Mouse (Mus musculus): ENCODE data around the gene Nemf. TPM values are rescaled to one million over a fixed set of nuclear protein-coding genes. Genes with fewer than 3 reads are reported as not detected.
A peak's percentile ranks its signal among the peaks of the same experiment; 100 is the strongest.

Gene Nemf
- total RNA-seq, 2 experiments from 2014 or later = 15.9 to 21.6 TPM

DNA sequence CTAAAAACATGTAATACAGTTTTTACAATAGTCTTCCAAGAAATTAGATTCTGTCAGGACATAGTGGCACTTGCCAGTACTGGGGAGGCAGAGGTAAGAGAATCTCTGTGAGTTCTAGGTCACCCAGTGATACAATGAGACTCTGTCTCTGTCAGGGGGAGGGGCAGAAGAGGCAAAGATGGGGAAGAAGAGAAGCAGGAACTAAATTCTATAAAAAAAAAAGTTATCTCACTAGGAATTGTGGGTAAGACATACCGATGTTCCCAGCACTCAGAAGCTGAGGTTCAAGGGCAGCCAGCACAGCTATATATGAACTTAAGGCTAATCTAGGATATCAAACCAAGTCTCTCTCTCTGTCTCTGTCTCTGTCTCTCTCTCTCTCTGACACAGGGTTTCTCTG lies 24.8 kb downstream of the Nemf start:
- intact Hi-C loops (cut with DNase I) = loop anchor here (5.0 kb wide), 1 partner anchor 120 kb away; no protein-coding TSS in a partner anchor
- no peak for DNase-seq

GRCm38 (mm10) chr12:69331187-69331586 lies 25.8 kb downstream of the Nemf start:
- intact Hi-C loops (cut with DNase I) = loop anchor here (5.0 kb wide), 1 partner anchor 119 kb away; no protein-coding TSS in a partner anchor
- no peak for DNase-seq

DNA sequence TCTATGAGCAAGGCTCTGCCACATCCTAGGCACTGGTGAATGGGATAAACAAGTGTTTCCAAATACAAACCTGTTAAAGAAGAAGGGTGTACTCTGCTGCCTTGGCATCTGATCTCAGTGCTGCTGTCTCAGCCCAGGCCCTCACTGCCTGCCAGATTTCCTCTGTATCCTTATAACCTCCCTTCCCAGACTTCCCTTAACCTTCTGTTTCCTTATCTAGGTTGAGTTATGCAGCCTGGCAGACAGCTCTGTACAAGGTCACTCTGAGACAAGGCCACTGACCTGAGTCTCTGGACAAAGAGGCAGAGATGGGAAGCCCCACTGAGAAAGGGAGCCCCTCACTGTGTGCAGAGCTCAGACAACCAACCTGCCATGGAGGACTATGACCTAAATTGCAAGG lies 38.5 kb downstream of the Nemf start:
- no peak for DNase-seq
- intact Hi-C loops (cut with DNase I) = no loop called here

- no peak for DNase-seq
- intact Hi-C loops (cut with DNase I) = loop anchor here (5.0 kb wide), 1 partner anchor 97 kb away; no protein-coding TSS in a partner anchor
Observed at GRCm38 (mm10) chr12:69309659-69310058, 47.3 kb downstream of the Nemf start.

- no peak for DNase-seq
- intact Hi-C loops (cut with DNase I) = no loop called here
Observed at GRCm38 (mm10) chr12:69306333-69306732, 50.6 kb downstream of the Nemf start.

- intact Hi-C loops (cut with DNase I) = loop anchor here (5.0 kb wide), 1 partner anchor 33 kb away; no protein-coding TSS in a partner anchor
- no peak for DNase-seq
Observed at GRCm38 (mm10) chr12:69304051-69304450, 52.9 kb downstream of the Nemf start.

GRCm38 (mm10) chr12:69302171-69302570 lies 54.8 kb downstream of the Nemf start:
- DNase-seq = no peak
- intact Hi-C loops (cut with DNase I) = loop anchor here (5.0 kb wide), 1 partner anchor 35 kb away; no protein-coding TSS in a partner anchor

DNA sequence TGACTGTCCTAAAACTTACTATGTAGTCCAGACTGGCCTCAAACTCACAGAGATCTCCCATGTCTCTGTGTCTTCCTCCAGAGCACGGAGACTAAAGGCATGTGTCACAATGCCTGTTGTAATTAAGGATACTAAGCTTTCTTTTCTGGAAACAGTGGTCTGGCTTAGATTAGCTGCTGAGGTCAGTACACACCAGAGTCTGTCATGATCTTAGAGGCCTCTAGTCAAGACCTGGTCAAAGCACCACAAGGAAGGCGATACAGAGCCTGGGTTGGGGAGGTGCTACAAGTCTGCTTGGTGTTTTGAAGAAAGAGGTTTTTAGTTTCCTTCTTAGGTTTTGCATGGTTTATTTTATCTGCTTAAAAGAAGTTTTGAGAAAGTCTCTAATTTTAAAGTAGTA lies 56.6 kb downstream of the Nemf start:
- DNase-seq = no peak
- intact Hi-C loops (cut with DNase I) = loop anchor here (5.0 kb wide), 1 partner anchor 37 kb away; no protein-coding TSS in a partner anchor

- no peak for DNase-seq
Observed at GRCm38 (mm10) chr12:69299831-69300230, 57.1 kb downstream of the Nemf start.

DNA sequence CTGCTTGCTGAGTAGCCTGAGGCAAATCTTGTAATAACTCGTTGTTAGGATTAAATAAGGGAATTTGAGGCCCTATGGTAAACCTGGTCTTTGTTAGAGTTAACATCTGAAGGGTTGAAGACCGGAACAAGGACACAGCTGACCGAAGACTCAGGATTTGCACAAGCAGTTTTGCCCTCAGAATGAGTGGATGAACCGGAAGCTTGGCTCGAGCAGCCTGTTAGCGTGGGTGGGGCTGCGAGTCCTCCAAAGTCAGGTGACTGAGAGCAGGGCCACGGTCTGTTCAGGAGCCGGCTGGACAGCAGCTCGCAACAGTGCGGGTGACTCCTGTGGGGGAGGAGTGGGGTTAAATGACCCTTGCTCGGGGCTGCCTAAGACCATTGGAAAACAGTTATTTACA lies 57.7 kb downstream of the Nemf start:
- DNase-seq = peak in 1 of 2 experiments; percentile 20
- intact Hi-C loops (cut with DNase I) = loop anchor here (5.0 kb wide), 1 partner anchor 57 kb away; the partner anchor contains the start of gene Klhdc1

More at GRCm38 (mm10) chr12:69299831-69300230, 57.1 kb downstream of the Nemf start:
- intact Hi-C loops (cut with DNase I) = loop anchor here (5.0 kb wide), 2 partner anchors 37 to 58 kb away; partner anchors contain the start of gene Klhdc1

DNA sequence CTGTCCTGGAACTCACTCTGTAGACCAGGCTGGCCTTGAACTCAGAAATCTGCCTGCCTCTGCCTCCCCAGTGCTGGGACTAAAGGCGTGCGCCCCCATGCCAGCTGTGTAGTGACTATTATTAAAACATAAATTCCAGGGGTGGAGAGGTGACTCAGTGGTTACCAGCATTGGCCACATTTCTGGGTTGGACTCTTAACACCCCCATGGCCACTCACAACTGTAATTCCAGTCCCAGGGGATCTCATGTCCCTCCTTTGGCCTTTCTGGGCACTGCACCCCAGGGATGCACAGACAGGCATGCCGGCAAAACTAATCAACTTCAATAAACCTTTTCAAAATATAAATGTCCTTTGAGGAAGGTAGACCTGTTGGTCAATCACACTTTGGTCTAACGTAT lies 58.7 kb downstream of the Nemf start:
- no peak for DNase-seq
- intact Hi-C loops (cut with DNase I) = loop anchor here (5.0 kb wide), 1 partner anchor 56 kb away; the partner anchor contains the start of gene Klhdc1

GRCm38 (mm10) chr12:69297411-69298150 lies 59.4 kb downstream of the Nemf start:
- intact Hi-C loops (cut with DNase I) = loop anchor here (5.0 kb wide), 1 partner anchor 55 kb away; the partner anchor contains the start of gene Klhdc1

DNA sequence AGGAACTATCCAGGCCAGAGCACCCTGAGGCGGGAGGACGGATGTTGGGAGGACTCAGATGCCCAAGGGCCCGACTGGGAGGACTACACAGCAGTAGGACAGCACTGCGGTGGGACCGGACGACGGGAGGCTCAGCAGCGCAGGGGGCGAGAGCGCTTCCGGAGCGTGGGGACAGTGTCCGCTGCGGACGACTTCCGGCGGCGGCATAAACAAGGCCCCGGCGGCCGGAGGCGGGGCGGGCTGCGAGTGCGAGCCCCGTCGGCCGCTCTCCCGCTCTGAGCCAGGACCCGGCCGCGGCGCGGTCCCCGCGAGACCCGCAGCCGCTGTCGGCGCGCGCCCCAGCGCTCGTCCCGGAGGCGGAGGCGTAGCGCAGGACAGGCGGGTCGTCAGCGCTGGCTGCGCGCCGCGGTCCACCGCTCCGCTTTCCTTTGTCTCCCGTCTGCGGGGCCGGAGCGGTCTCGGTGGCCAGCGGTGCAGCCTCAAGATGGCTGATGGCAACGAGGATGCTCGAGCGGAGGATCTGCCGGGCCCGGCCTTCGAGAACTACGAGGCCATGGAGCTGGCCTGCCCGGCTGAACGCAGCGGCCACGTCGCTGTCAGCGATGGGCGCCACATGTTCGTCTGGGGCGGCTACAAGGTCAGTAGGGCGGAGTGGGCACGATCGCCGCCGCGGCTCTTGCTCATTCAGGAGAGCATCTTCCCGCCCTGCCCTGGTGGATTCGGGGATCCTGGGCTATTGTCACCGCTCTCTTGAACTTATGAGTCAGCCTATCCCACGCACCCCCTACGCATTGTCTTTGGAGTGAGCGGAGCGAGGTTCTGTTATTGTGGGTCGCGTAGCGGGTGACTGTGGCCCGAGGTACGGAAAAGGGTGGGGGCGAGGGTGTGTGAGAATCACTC lies 60.2 kb downstream of the Nemf start, which contains the start of gene Klhdc2:
Gene Klhdc2, plus strand, starts transcription at position 171 of the 900 bp plus-strand sequence.
- intact Hi-C loops (cut with DNase I) = loop anchor here (5.0 kb wide), 1 partner anchor 54 kb away; the partner anchor contains the start of gene Klhdc1
- DNase-seq = peak; percentile 79 to 83

More at GRCm38 (mm10) chr12:69297411-69298150, 59.4 kb downstream of the Nemf start:
- DNase-seq = no peak

DNA sequence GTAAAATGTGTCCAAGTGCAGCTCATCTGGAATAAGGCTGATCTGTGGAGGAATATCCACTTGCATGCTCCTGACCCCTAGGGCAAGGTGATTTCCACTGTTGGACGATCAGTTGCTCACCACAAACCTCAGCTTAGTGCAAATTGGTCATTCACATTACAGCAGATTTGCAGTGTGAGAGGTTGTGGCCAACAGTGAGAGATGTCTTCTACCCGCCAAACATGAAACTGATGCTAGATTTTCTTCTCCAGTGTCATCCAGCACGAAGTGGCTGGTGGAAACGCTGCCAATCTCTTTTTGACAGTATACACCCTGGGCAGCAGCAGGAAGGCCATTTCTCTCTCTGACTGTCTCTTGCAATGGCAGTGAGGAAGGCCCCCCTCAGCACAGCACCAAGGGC lies 61.3 kb downstream of the Nemf start:
- intact Hi-C loops (cut with DNase I) = loop anchor here (5.0 kb wide), 1 partner anchor 53 kb away; the partner anchor contains the start of gene Klhdc1
- DNase-seq = peak in 1 of 2 experiments; percentile 25

GRCm38 (mm10) chr12:69294936-69295335 lies 62.0 kb downstream of the Nemf start:
- intact Hi-C loops (cut with DNase I) = loop anchor here (5.0 kb wide), 1 partner anchor 53 kb away; the partner anchor contains the start of gene Klhdc1
- no peak for DNase-seq

GRCm38 (mm10) chr12:69293815-69294214 lies 63.1 kb downstream of the Nemf start:
- intact Hi-C loops (cut with DNase I) = no loop called here
- DNase-seq = no peak

DNA sequence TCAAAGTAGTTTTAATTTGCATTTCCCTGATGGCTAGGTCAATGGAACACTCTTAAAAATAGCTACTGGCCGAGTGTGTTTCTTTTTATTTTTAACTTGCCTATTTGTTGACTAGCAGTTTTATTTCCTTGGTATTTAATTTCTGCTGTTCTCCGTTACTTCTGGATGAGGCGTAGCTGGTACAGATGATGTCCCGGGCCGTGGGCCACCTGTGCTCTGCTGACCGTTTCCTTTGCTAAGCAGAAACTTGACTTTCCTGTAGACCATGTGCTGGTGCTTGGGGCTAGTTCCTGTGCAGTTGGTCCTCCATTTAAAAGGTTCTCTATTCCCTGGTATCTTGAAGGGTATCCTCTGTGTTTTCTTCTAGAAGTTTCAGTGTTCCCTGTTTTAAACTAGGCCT lies 64.6 kb downstream of the Nemf start:
- no peak for DNase-seq
- intact Hi-C loops (cut with DNase I) = no loop called here

DNA sequence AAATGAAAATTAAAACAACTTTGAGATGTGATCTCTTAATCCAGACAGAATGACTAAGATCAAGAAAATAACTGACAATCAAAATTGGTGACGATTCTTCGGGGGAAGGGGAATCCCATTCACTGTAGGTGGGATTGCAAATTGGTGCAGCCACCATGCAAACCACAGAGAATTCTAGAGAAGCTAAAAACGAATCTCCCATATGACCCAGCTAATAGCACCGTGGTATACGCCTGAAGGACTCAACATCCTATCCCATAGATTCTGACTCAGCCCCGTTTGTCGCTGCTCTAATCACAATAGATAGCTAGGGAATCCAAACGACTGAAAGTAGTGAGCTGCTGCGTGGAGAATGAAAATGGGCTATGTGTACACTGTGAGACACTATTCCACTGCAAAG lies 68.3 kb downstream of the Nemf start:
- intact Hi-C loops (cut with DNase I) = no loop called here
- DNase-seq = no peak

GRCm38 (mm10) chr12:69287535-69287934 lies 69.4 kb downstream of the Nemf start:
- intact Hi-C loops (cut with DNase I) = no loop called here
- DNase-seq = no peak

GRCm38 (mm10) chr12:69283146-69283545 lies 73.8 kb downstream of the Nemf start:
- no peak for DNase-seq
- intact Hi-C loops (cut with DNase I) = loop anchor here (5.0 kb wide), 1 partner anchor 46 kb away; no protein-coding TSS in a partner anchor

All from gastrocnemius, postnatal 36 days (tissue).